17 mouse cellular contexts compared by ENCODE assay signal in genomic region chr4:151568887-151569286, GRCm38 (mm10).
DNase-seq lines count a peak whose midpoint lies in the region; ATAC-seq and TF ChIP-seq lines count a peak whose summit lies in the region.
"Had no signal": no experiment of that assay in that cellular context is flagged by ENCODE, and none has a peak within 500 bp of the region (broad histone marks: within the 10 kb centered on the region; RNA-seq: fewer than 3 reads in every experiment).

No protein-coding gene starts in this region.

- no peaks in the 10 kb centered on the region for H3K36me3 ChIP-seq in hindbrain, embryonic 10.5 days
- H3K36me3 ChIP-seq in hindbrain, embryonic 16.5 days (ENCODE audit: control insufficient read depth, insufficient read depth, low read length): no peaks in the 10 kb centered on the region
- no peaks in the 10 kb centered on the region for H3K36me3 ChIP-seq in neural tube, embryonic 13.5 days
- no peaks in the 10 kb centered on the region for H3K36me3 ChIP-seq in thymus, adult 2 months (ENCODE audit: control insufficient read depth, insufficient read depth, low read length)
- H3K36me3 ChIP-seq: embryonic facial prominence, embryonic 15.5 days; forebrain, embryonic 12.5 days; heart, embryonic 12.5 days; liver, embryonic 12.5 days had no signal

- no peak for DNase-seq in hindbrain, embryonic 10.5 days (ENCODE audit: low spot score)
- DNase-seq in neural tube, embryonic 10.5 days (ENCODE audit: extremely low spot score, low spot score): no peak
- DNase-seq in kidney, postnatal 36 days: peak; percentile 23 to 34
- peak; percentile 56 for DNase-seq in retina, postnatal 1 day
- DNase-seq in thymus, adult 2 months: no peak
- no peak for DNase-seq in heart, postnatal 36 days
- DNase-seq: adrenal gland, adult 8-10 months; lung, embryonic 14.5 days; spleen, adult 18-20 months had no signal

- no peaks in the 10 kb centered on the region for H3K9me3 ChIP-seq in hindbrain, embryonic 10.5 days
- H3K9me3 ChIP-seq in hindbrain, embryonic 16.5 days (ENCODE audit: control insufficient read depth, low read length): no peaks in the 10 kb centered on the region
- no peaks in the 10 kb centered on the region for H3K9me3 ChIP-seq in neural tube, embryonic 13.5 days
- H3K9me3 ChIP-seq: embryonic facial prominence, embryonic 15.5 days; forebrain, embryonic 12.5 days; heart, embryonic 12.5 days; liver, embryonic 12.5 days had no signal

- H3K9ac ChIP-seq in hindbrain, embryonic 16.5 days (ENCODE audit: low read depth, low read length): no peak overlapping the region
- no peak overlapping the region; the same call in 1 of the 2 replicates for H3K9ac ChIP-seq in neural tube, embryonic 13.5 days
- H3K9ac ChIP-seq: embryonic facial prominence, embryonic 15.5 days; forebrain, embryonic 12.5 days; heart, embryonic 12.5 days; liver, embryonic 12.5 days; lung, embryonic 14.5 days had no signal

- no peak overlapping the region for H3K4me2 ChIP-seq in hindbrain, embryonic 16.5 days (ENCODE audit: low read length)
- no peak overlapping the region for H3K4me2 ChIP-seq in neural tube, embryonic 13.5 days
- H3K4me2 ChIP-seq: embryonic facial prominence, embryonic 15.5 days; forebrain, embryonic 12.5 days; heart, embryonic 12.5 days; liver, embryonic 12.5 days; lung, embryonic 14.5 days had no signal

- no peak overlapping the region for H3K4me3 ChIP-seq in hindbrain, embryonic 10.5 days
- no peak overlapping the region for H3K4me3 ChIP-seq in hindbrain, embryonic 16.5 days (ENCODE audit: low read length)
- no peak overlapping the region for H3K4me3 ChIP-seq in neural tube, embryonic 13.5 days
- no peak overlapping the region for H3K4me3 ChIP-seq in thymus, adult 2 months (ENCODE audit: control insufficient read depth, insufficient read depth, low read length)
- H3K4me3 ChIP-seq: embryonic facial prominence, embryonic 15.5 days; forebrain, embryonic 12.5 days; heart, embryonic 12.5 days; liver, embryonic 12.5 days had no signal

- ATAC-seq in hindbrain, embryonic 16.5 days: no peak
- no peak for ATAC-seq in neural tube, embryonic 13.5 days (ENCODE audit: low read depth)
- ATAC-seq: intestine, postnatal 0 days; liver, embryonic 12.5 days had no signal

- no peaks in the 10 kb centered on the region; the same call in none of the 2 replicates for H3K27me3 ChIP-seq in hindbrain, embryonic 10.5 days (ENCODE audit: insufficient read depth, poor library complexity, severe bottlenecking)
- no peaks in the 10 kb centered on the region for H3K27me3 ChIP-seq in hindbrain, embryonic 16.5 days (replicated peaks; ENCODE audit: control insufficient read depth, insufficient read depth, low read length)
- H3K27me3 ChIP-seq in neural tube, embryonic 13.5 days: no peaks in the 10 kb centered on the region
- H3K27me3 ChIP-seq in thymus, adult 2 months (ENCODE audit: control insufficient read depth, insufficient read depth, low read length): no peaks in the 10 kb centered on the region
- H3K27me3 ChIP-seq: embryonic facial prominence, embryonic 15.5 days; liver, embryonic 12.5 days had no signal

- H3K4me1 ChIP-seq in hindbrain, embryonic 10.5 days (replicated peaks): peaks cover 48% of the 10 kb centered on the region
- peaks cover 9% of the 10 kb centered on the region for H3K4me1 ChIP-seq in hindbrain, embryonic 16.5 days (ENCODE audit: control insufficient read depth, insufficient read depth, low read depth, low read length)
- peaks cover 25% of the 10 kb centered on the region for H3K4me1 ChIP-seq in neural tube, embryonic 13.5 days (replicated peaks)
- H3K4me1 ChIP-seq in thymus, adult 2 months (replicated peaks; ENCODE audit: control insufficient read depth, insufficient read depth, low read length): no peaks in the 10 kb centered on the region
- H3K4me1 ChIP-seq: heart, embryonic 12.5 days; liver, embryonic 12.5 days had no signal

- intact Hi-C loops in heart, postnatal 36 days (cut with DNase I): no loop called here

- no peak for TF ChIP-seq CTCF in thymus, adult 2 months (IDR thresholded peaks at IDR 0.05; ENCODE audit: borderline replicate concordance, control insufficient read depth, extremely low read depth, insufficient read depth, low read length, poor library complexity)

- WGBS in hindbrain, embryonic 10.5 days: 70% methylated on average over 7 of the region's 7 CpGs
- WGBS in hindbrain, embryonic 16.5 days: 43% methylated on average over 7 of the region's 7 CpGs
- 48% methylated on average over 7 of the region's 7 CpGs for WGBS in neural tube, embryonic 13.5 days
- 80% methylated on average over 7 of the region's 7 CpGs for WGBS in thymus, adult 2 months

- 0 out of 2 replicates have a peak overlapping the region, but pooled peaks have one; percentile 36 for H3K27ac ChIP-seq in hindbrain, embryonic 10.5 days
- H3K27ac ChIP-seq in hindbrain, embryonic 16.5 days (ENCODE audit: low read depth, low read length): no peak overlapping the region
- peak overlapping the region; percentile 46; the same call in 1 of the 2 replicates for H3K27ac ChIP-seq in neural tube, embryonic 13.5 days (replicated peaks)
- H3K27ac ChIP-seq in thymus, adult 2 months (ENCODE audit: control insufficient read depth, insufficient read depth, low read length): no peak overlapping the region
- H3K27ac ChIP-seq: embryonic facial prominence, embryonic 15.5 days; liver, embryonic 12.5 days; macrophage had no signal

- TF ChIP-seq POLR2A in thymus, adult 2 months (IDR thresholded peaks at IDR 0.05; ENCODE audit: control insufficient read depth, extremely low read depth, insufficient read depth, low read length, poor library complexity): no peak

Comparison
In these comparisons a context has a peak if more than half of its experiments do, and no peak if none do; other contexts are left out.
1. H3K27ac ChIP-seq: peak in hindbrain, embryonic 10.5 days (single experiment) and neural tube, embryonic 13.5 days (single experiment); none in hindbrain, embryonic 16.5 days (single experiment) and thymus, adult 2 months (single experiment).
2. DNase-seq: peak in kidney, postnatal 36 days (2 of 2) and retina, postnatal 1 day (single experiment); none in hindbrain, embryonic 10.5 days (single experiment), neural tube, embryonic 10.5 days (single experiment), thymus, adult 2 months (single experiment) and heart, postnatal 36 days (0 of 2).